Mouse (Mus musculus): ENCODE results near the gene Slc16a2.

Gene Slc16a2

DNA sequence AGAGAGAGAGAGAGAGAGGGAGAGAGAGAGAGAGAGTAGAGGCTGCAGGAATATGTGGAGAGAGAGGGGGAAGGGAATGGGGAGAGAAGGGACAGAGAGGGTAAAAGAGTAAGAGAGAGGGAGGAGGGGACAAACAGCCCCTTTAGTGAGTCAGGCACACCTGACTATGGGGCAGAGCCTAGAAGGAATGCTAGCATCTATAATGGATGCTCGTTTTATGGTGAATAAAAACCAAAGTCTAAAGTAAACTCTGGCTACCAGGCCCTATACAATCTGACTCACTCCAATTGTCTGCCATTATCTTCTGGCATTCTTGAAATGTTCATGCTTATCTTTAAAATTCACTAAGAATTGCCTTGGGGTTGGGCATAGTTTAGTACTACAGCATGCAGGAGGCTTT lies 169.7 kb downstream of the Slc16a2 start:
- no peak for DNase-seq (ENCODE audit: low spot score)

Data from retina, embryonic 14.5 days (tissue).